Mouse (Mus musculus) stomach, postnatal 0 days (tissue): ENCODE results near the gene Arih1.

ENCODE experiments used
- CTCF ChIP-seq: IDR thresholded peaks from 2 replicates; pipeline ENCODE4 v1.5.1; 2016; ENCODE audit warnings: antibody characterized with exemption, low read depth, mild to moderate bottlenecking, moderate library complexity
- EP300 ChIP-seq: optimal IDR thresholded peaks from 2 replicates; pipeline ENCODE3; 2016; ENCODE audit warnings: antibody characterized with exemption

DNA sequence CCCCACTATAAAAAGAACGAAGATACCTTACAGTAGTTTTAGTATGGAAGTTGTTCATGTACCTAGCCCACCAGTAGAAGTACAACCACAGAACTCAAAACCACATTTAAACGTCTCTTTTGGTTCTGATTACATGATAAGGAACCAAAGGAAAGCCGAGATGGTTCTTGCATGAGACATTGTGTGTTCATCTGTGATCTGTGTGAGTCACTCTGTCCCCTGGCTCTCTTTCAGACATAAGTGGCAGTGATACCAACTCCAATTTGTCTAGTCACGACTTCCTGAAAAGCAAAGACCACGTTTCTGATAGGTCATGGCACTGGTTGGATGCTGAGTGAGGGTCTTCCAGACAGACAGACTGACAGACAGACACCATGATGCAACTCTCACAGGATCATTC, 117.2 kb downstream of the Arih1 start:
- TF ChIP-seq CTCF (no peak), EP300 (no peak)
